9 mouse cellular contexts compared by ENCODE assay signal in genomic region chr2:113847678-113848244, GRCm38 (mm10). TPM values are rescaled to one million over a fixed set of nuclear protein-coding genes. Genes with fewer than 3 reads are reported as not detected.
DNase-seq lines count a peak whose midpoint lies in the region; ATAC-seq and TF ChIP-seq lines count a peak whose summit lies in the region.
"Had no signal": no experiment of that assay in that cellular context is flagged by ENCODE, and none has a peak within 500 bp of the region (broad histone marks: within the 10 kb centered on the region; RNA-seq: fewer than 3 reads in every experiment).

No protein-coding gene starts in this region.

- H3K9me3 ChIP-seq in hindbrain, embryonic 11.5 days (ENCODE audit: control insufficient read depth, low read length): no peaks in the 10 kb centered on the region
- H3K9me3 ChIP-seq in liver, embryonic 15.5 days (replicated peaks): no peaks in the 10 kb centered on the region

- H3K4me2 ChIP-seq in hindbrain, embryonic 11.5 days (replicated peaks; ENCODE audit: low read depth, low read length): peak overlapping the region; percentile 62
- peak overlapping the region; percentile 78 for H3K4me2 ChIP-seq in liver, embryonic 15.5 days

- no peaks in the 10 kb centered on the region for H3K27me3 ChIP-seq in spleen, adult 2 months (ENCODE audit: control insufficient read depth, insufficient read depth, low read length)
- H3K27me3 ChIP-seq in hindbrain, embryonic 11.5 days (ENCODE audit: control insufficient read depth, insufficient read depth, low read length): no peaks in the 10 kb centered on the region
- 0 out of 2 replicates have a peak, but pooled peaks cover 2% of the 10 kb centered on the region for H3K27me3 ChIP-seq in liver, embryonic 15.5 days
- H3K27me3 ChIP-seq in testis, adult 2 months (ENCODE audit: control insufficient read depth, insufficient read depth, low read length): no peaks in the 10 kb centered on the region

- TF ChIP-seq CTCF in spleen, adult 2 months (IDR thresholded peaks at IDR 0.05; ENCODE audit: extremely low read depth, insufficient read depth, insufficient read length, insufficient replicate concordance): no peak
- TF ChIP-seq CTCF in testis, adult 2 months (IDR thresholded peaks at IDR 0.05; ENCODE audit: control insufficient read depth, insufficient read depth, insufficient replicate concordance, low read depth, low read length): no peak

- H3K36me3 ChIP-seq in spleen, adult 2 months (ENCODE audit: control insufficient read depth, insufficient read depth, low read length): peaks cover 4% of the 10 kb centered on the region; the same call in 1 of the 2 replicates
- H3K36me3 ChIP-seq in hindbrain, embryonic 11.5 days (ENCODE audit: control insufficient read depth, insufficient read depth, low read length): peaks cover 4% of the 10 kb centered on the region; the same call in 1 of the 2 replicates
- H3K36me3 ChIP-seq in liver, embryonic 15.5 days (replicated peaks): peaks cover 35% of the 10 kb centered on the region
- peaks cover 3% of the 10 kb centered on the region for H3K36me3 ChIP-seq in testis, adult 2 months (ENCODE audit: control insufficient read depth, insufficient read depth, low read length)

- peak overlapping the region; percentile 71 for H3K9ac ChIP-seq in hindbrain, embryonic 11.5 days (ENCODE audit: low read depth, low read length)
- H3K9ac ChIP-seq in liver, embryonic 15.5 days: peak overlapping the region; percentile 93

- peak overlapping the region; percentile 76 for H3K4me3 ChIP-seq in spleen, adult 2 months (ENCODE audit: extremely low read depth, insufficient read depth, insufficient read length)
- peak overlapping the region; percentile 54 for H3K4me3 ChIP-seq in hindbrain, embryonic 11.5 days (ENCODE audit: low read depth, low read length)
- peak overlapping the region; percentile 98 for H3K4me3 ChIP-seq in liver, embryonic 15.5 days (replicated peaks)
- peak overlapping the region; percentile 96 for H3K4me3 ChIP-seq in testis, adult 2 months (ENCODE audit: control insufficient read depth, low read depth, low read length)

- peak overlapping the region; percentile 82 for H3K27ac ChIP-seq in spleen, adult 2 months (ENCODE audit: insufficient read depth, low read length)
- H3K27ac ChIP-seq in hindbrain, embryonic 11.5 days (ENCODE audit: low read depth, low read length): no peak overlapping the region; the same call in 1 of the 2 replicates
- H3K27ac ChIP-seq in liver, embryonic 15.5 days (replicated peaks): peak overlapping the region; percentile 96
- peak overlapping the region; percentile 92 for H3K27ac ChIP-seq in testis, adult 2 months (ENCODE audit: control insufficient read depth, insufficient read depth, low read depth, low read length)

- no peak for TF ChIP-seq POLR2A in spleen, adult 2 months (IDR thresholded peaks at IDR 0.05; ENCODE audit: low read depth, low read length)
- no peak for TF ChIP-seq POLR2A in testis, adult 2 months (IDR thresholded peaks at IDR 0.05; ENCODE audit: control insufficient read depth, low read depth, low read length)

- peak; percentile 27 for DNase-seq in adrenal gland, postnatal 10 days
- DNase-seq in adrenal gland, postnatal 25 days: no peak
- DNase-seq in spleen, adult 2 months (ENCODE audit: low read depth in 1 of 2, low spot score in 2 of 2): no peak
- no peak for DNase-seq in spleen, adult 12 weeks (ENCODE audit: low spot score)
- no peak for DNase-seq in hindbrain, embryonic 11.5 days (ENCODE audit: low spot score)
- no peak for DNase-seq in retina, postnatal 1 day

- ATAC-seq in hindbrain, embryonic 11.5 days (ENCODE audit: low FRiP score): peak; percentile 18
- peak; percentile 16 for ATAC-seq in liver, embryonic 15.5 days (ENCODE audit: insufficient read depth)

- H3K4me1 ChIP-seq in spleen, adult 2 months (ENCODE audit: control insufficient read depth, insufficient read depth, insufficient read length): peaks cover 8% of the 10 kb centered on the region; the same call in 1 of the 2 replicates
- peaks cover 4% of the 10 kb centered on the region for H3K4me1 ChIP-seq in hindbrain, embryonic 11.5 days (replicated peaks; ENCODE audit: control insufficient read depth, insufficient read depth, low read length)
- peaks cover 25% of the 10 kb centered on the region for H3K4me1 ChIP-seq in liver, embryonic 15.5 days (replicated peaks)
- H3K4me1 ChIP-seq in testis, adult 2 months (ENCODE audit: control insufficient read depth, insufficient read depth, low read length): peaks cover 6% of the 10 kb centered on the region

- under 1% methylated on average over 24 of the region's 24 CpGs for WGBS in spleen, adult 2 months
- WGBS in hindbrain, embryonic 11.5 days: under 1% methylated on average over 24 of the region's 24 CpGs
- under 1% methylated on average over 24 of the region's 24 CpGs for WGBS in liver, embryonic 15.5 days (ENCODE audit: insufficient replicate concordance)

RNA-seq across cellular contexts. Expression of gene Arhgap11a, which starts 0.7 kb away (rescaled TPM):
- total RNA-seq in adrenal gland, postnatal 10 days (2021): 10 to 100 TPM; 11.6 to 15.3 TPM
- 7.4 TPM in 2 replicates for total RNA-seq in adrenal gland, postnatal 25 days (2021)
- 1.8 and 2.0 TPM in 2 replicates for polyA plus RNA-seq in spleen, adult 2 months (2012; rRNA removed)
- 6.4 and 9.0 TPM in 2 replicates for polyA plus RNA-seq in hindbrain, embryonic 11.5 days (2014; fragmentation: Nextera tagmentation; extraction: Ambion mirVana)
- polyA plus RNA-seq in liver, embryonic 15.5 days (2015; fragmentation: Nextera tagmentation; extraction: Ambion mirVana): 16.3 and 17.1 TPM in 2 replicates
- polyA plus RNA-seq in testis, adult 2 months (2012; rRNA removed): 2.6 TPM in 2 replicates

RNA-seq across cellular contexts. Expression of gene Scg5, which starts 18.8 kb away (rescaled TPM):
- 10 to 100 TPM; 38.8 to 41.7 TPM for total RNA-seq in adrenal gland, postnatal 10 days (2021)
- 32.6 and 46.0 TPM in 2 replicates for total RNA-seq in adrenal gland, postnatal 25 days (2021)
- 0.16 and 0.25 TPM in 2 replicates for polyA plus RNA-seq in spleen, adult 2 months (2012; rRNA removed)
- polyA plus RNA-seq in hindbrain, embryonic 11.5 days (2014; fragmentation: Nextera tagmentation; extraction: Ambion mirVana): 53.7 and 56.9 TPM in 2 replicates
- polyA plus RNA-seq in liver, embryonic 15.5 days (2015; fragmentation: Nextera tagmentation; extraction: Ambion mirVana): 0.09 and 0.14 TPM in 2 replicates
- 0.94 and 1.0 TPM in 2 replicates for polyA plus RNA-seq in testis, adult 2 months (2012; rRNA removed)
- total RNA-seq: hematopoietic stem cell, adult 5-6 weeks had no signal

Comparison
In these comparisons a context has a peak if more than half of its experiments do, and no peak if none do; other contexts are left out.
1. RNA of gene Scg5, which starts 18.8 kb away (polyA plus RNA-seq): 53.7 to 56.9 TPM in hindbrain, embryonic 11.5 days; 0.94 to 1.0 TPM in testis, adult 2 months, 0.16 to 0.25 TPM in spleen, adult 2 months and 0.09 to 0.14 TPM in liver, embryonic 15.5 days; every median in the first group is over 10 times any median in the second.
2. Peak in every context shown above with its lines, with median percentiles within 50 percentile points of each other: H3K4me3 ChIP-seq.